Comparison of ENCODE assay signal across 8 mouse cellular contexts in the genomic region with DNA sequence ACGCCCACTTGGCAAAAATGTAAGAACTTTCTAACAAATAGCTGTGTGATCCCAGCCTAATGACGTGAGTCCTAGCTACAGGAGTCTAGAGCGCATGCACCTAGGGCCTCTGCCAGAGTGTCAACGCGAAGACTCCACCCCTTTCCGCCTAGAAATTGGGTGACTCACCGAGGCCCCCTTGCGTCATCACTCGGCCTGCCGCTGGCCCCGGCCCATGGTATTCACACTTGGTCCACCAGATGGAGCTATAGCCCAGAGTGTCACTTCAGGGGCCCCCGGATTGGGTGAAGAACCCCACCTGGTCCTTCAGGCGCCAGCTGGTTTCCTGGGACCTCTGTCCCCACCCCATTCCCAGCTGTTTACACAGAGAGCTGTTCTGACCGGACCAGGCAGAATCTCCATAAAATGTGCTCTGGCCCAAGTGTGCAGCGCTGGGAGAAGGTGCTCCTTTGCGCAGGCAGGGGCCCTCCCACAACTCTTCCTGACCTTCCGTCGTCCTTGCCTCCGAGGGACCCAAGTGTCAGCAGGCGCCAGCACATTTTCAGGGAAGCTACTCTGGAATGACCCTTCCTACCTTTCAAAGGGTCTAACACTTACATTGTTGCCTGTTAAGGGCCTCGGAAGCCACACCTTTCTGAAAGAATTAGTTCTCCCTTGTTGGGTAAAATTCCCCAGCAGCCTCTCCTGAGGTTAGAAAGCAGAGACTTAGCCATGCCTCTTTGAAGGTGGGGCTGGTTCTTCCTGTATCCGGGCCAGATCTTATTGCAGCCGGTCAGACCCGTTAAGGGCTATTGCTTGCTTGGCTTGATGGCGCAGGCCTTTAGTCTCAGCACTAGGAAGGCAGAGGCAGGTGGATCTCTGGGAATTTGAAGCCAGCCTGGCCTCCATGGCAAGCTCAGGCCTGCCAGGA. TPM values are rescaled to one million over a fixed set of nuclear protein-coding genes. Genes with fewer than 3 reads are reported as not detected.
DNase-seq lines count a peak whose midpoint lies in the region; ATAC-seq and TF ChIP-seq lines count a peak whose summit lies in the region.

No protein-coding gene starts in this region.

- peak; percentile 98 for DNase-seq in 416B (ENCODE audit: low read depth)
- DNase-seq in heart, adult 8-10 months (ENCODE audit: low spot score) = peak; percentile 100
- DNase-seq in kidney, adult 9 months = peak; percentile 100
- peak; percentile 98 for DNase-seq in limb, embryonic 14.5 days (ENCODE audit: low spot score)
- DNase-seq in monocyte, adult 2 months (ENCODE audit: low read depth in 1 of 2, low spot score in 2 of 2) = peak; percentile 95 to 99
- DNase-seq in spleen, postnatal 36 days (ENCODE audit: low spot score in 2 of 2) = peak; percentile 95 to 96

- peak; percentile 37; the same call in 1 of the 2 replicates for TF ChIP-seq POLR2A in bone marrow, adult 2 months (IDR thresholded peaks at IDR 0.05; ENCODE audit: borderline replicate concordance, control insufficient read depth, low read depth, low read length)
- TF ChIP-seq POLR2A in limb, embryonic 14.5 days (IDR thresholded peaks at IDR 0.05; ENCODE audit: borderline replicate concordance, extremely low read depth, insufficient read depth, insufficient read length) = no peak

- peak overlapping the region; percentile 37 for H3K4me3 ChIP-seq in bone marrow, adult 2 months (replicated peaks; ENCODE audit: control insufficient read depth, low read depth, low read length)
- peak overlapping the region; percentile 27 for H3K4me3 ChIP-seq in embryonic facial prominence, embryonic 15.5 days (replicated peaks)
- H3K4me3 ChIP-seq in limb, embryonic 14.5 days (replicated peaks; ENCODE audit: low read length) = peak overlapping the region; percentile 26

- H3K4me2 ChIP-seq in embryonic facial prominence, embryonic 15.5 days (replicated peaks) = peak overlapping the region; percentile 54
- H3K4me2 ChIP-seq in limb, embryonic 14.5 days (replicated peaks; ENCODE audit: low read depth, low read length, severe bottlenecking) = peak overlapping the region; percentile 53

- H3K4me1 ChIP-seq in bone marrow, adult 2 months (ENCODE audit: control insufficient read depth, insufficient read depth, low read length) = peaks cover 20% of the 10 kb centered on the region
- H3K4me1 ChIP-seq in embryonic facial prominence, embryonic 15.5 days = peaks cover 57% of the 10 kb centered on the region
- peaks cover 24% of the 10 kb centered on the region for H3K4me1 ChIP-seq in limb, embryonic 14.5 days (ENCODE audit: control insufficient read depth, insufficient read depth, low read length)

- WGBS in bone marrow, adult 2 months = 11% methylated on average over 25 of the region's 25 CpGs
- whole genome bisulfite sequencing in embryonic facial prominence, embryonic 15.5 days = 10% methylated on average over 25 of the region's 25 CpGs
- 9% methylated on average over 25 of the region's 25 CpGs for WGBS in limb, embryonic 14.5 days

- peak overlapping the region; percentile 78 for H3K27ac ChIP-seq in bone marrow, adult 2 months (ENCODE audit: control insufficient read depth, insufficient read depth, low read depth, low read length, poor library complexity)
- H3K27ac ChIP-seq in embryonic facial prominence, embryonic 15.5 days (replicated peaks) = peak overlapping the region; percentile 92
- peak overlapping the region; percentile 79 for H3K27ac ChIP-seq in limb, embryonic 14.5 days (replicated peaks; ENCODE audit: low read depth, low read length)

- H3K36me3 ChIP-seq in embryonic facial prominence, embryonic 15.5 days = 0 out of 2 replicates have a peak, but pooled peaks cover 3% of the 10 kb centered on the region
- H3K36me3 ChIP-seq in limb, embryonic 14.5 days (ENCODE audit: control insufficient read depth, insufficient read depth, low read length) = no peaks in the 10 kb centered on the region

- H3K9me3 ChIP-seq in embryonic facial prominence, embryonic 15.5 days (replicated peaks) = no peaks in the 10 kb centered on the region
- no peaks in the 10 kb centered on the region for H3K9me3 ChIP-seq in limb, embryonic 14.5 days (ENCODE audit: control insufficient read depth, low read length)

- peak; percentile 86 for TF ChIP-seq CTCF in bone marrow, adult 2 months (IDR thresholded peaks at IDR 0.05; ENCODE audit: control insufficient read depth, insufficient read depth, low read length)

- ATAC-seq in embryonic facial prominence, embryonic 15.5 days (ENCODE audit: insufficient number of reproducible peaks, low FRiP score, low TSS enrichment, low read depth) = peak; percentile 88
- ATAC-seq in limb, embryonic 14.5 days (ENCODE audit: low FRiP score, low read depth) = peak; percentile 92

- H3K9ac ChIP-seq in embryonic facial prominence, embryonic 15.5 days = peak overlapping the region; percentile 12
- peak overlapping the region; percentile 38 for H3K9ac ChIP-seq in limb, embryonic 14.5 days (ENCODE audit: low read depth, low read length, severe bottlenecking)

- H3K27me3 ChIP-seq in embryonic facial prominence, embryonic 15.5 days = no peaks in the 10 kb centered on the region
- no peaks in the 10 kb centered on the region for H3K27me3 ChIP-seq in limb, embryonic 14.5 days (ENCODE audit: control insufficient read depth, insufficient read depth, low read length)

RNA-seq across cellular contexts. Expression of a gene that starts 6.5 kb away (rescaled TPM):
- polyA plus RNA-seq in bone marrow, adult 2 months (2011; ENCODE audit: insufficient read depth, insufficient read length, low replicate concordance, missing spikeins) = 356 and 417 TPM in 2 replicates
- polyA plus RNA-seq in embryonic facial prominence, embryonic 15.5 days (2015; fragmentation: Nextera tagmentation; extraction: Ambion mirVana) = 552 and 575 TPM in 2 replicates
- 10 to 100 TPM; 74.4 to 82.2 (median 75.2) TPM for total RNA-seq in heart, adult 8-10 months (2022)
- 349 and 415 TPM in 2 replicates for polyA plus RNA-seq in limb, embryonic 14.5 days (2012; rRNA removed)
- 513 and 520 TPM in 2 replicates for polyA plus RNA-seq in limb, embryonic 14.5 days (2014; fragmentation: Nextera tagmentation; extraction: Ambion mirVana)

RNA-seq across cellular contexts. Expression of a gene that starts 9.3 kb away (rescaled TPM):
- polyA plus RNA-seq in bone marrow, adult 2 months (2011; ENCODE audit: insufficient read depth, insufficient read length, low replicate concordance, missing spikeins) = 15.6 and 32.2 TPM in 2 replicates
- polyA plus RNA-seq in embryonic facial prominence, embryonic 15.5 days (2015; fragmentation: Nextera tagmentation; extraction: Ambion mirVana) = 30.0 and 32.4 TPM in 2 replicates
- 10 to 100 TPM in 2 of 4 experiments, 1 to 10 TPM in 2; 9.1 to 12.5 (median 10.4) TPM for total RNA-seq in heart, adult 8-10 months (2022)
- polyA plus RNA-seq in limb, embryonic 14.5 days (2012; rRNA removed) = 46.4 and 52.2 TPM in 2 replicates
- 26.3 and 29.2 TPM in 2 replicates for polyA plus RNA-seq in limb, embryonic 14.5 days (2014; fragmentation: Nextera tagmentation; extraction: Ambion mirVana)

Comparison
In these comparisons a context has a peak if more than half of its experiments do, and no peak if none do; other contexts are left out.
1. Peak in every context shown above with its lines: DNase-seq, ATAC-seq, H3K4me3 ChIP-seq and H3K27ac ChIP-seq.